Mouse (Mus musculus): Measurements from ENCODE around the gene Tmem259.
A peak's percentile ranks its signal among the peaks of the same experiment; 100 is the strongest.

DNA sequence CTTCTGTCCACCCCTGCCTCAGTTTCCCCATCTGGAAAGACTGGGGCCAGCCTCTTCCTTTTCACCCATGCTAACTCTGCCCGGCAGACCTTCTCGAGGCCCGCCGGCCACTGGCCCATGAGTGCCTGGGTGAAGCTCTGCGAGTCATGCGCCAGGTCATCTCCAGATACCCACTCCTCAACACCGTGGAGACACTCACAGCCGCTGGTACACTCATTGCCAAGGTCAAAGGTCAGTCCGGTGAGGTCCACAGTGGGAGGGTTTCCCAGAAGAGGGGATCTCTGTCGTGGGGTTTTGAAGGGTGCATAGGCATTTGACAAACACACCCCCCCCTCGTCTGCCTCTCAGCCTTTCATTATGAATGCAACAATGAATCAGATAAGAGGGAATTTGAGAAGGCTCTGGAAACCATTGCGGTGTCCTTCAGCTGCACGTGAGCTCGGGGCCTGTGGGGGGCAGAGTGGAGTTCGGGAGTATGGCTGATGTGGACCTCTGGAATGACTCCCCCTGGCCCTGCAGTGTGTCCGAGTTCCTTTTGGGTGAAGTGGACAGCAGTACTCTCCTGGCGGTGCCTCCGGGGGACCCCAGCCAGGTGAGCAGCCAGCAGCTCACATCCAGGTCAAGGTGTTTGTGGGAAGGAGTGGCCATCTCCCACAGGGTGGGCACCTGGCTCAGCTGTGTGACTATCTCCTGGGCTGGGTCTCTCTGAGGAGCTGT lies 36.6 kb upstream of the Tmem259 start:
- peak; percentile 7; the same call in 1 of the 2 replicates for TF ChIP-seq CTCF (conservative IDR thresholded peaks at IDR 0.05; ENCODE audit: low read length)
- TF ChIP-seq POU5F1 (IDR thresholded peaks at IDR 0.05; ENCODE audit: borderline replicate concordance, low read length) = no peak
